Mouse (Mus musculus): ENCODE measurements around the gene Myo16. TPM values are rescaled to one million over a fixed set of nuclear protein-coding genes. Genes with fewer than 3 reads are reported as not detected.

Gene Myo16
- total RNA-seq, 1 experiment from 2014 or later = not detected

DNA sequence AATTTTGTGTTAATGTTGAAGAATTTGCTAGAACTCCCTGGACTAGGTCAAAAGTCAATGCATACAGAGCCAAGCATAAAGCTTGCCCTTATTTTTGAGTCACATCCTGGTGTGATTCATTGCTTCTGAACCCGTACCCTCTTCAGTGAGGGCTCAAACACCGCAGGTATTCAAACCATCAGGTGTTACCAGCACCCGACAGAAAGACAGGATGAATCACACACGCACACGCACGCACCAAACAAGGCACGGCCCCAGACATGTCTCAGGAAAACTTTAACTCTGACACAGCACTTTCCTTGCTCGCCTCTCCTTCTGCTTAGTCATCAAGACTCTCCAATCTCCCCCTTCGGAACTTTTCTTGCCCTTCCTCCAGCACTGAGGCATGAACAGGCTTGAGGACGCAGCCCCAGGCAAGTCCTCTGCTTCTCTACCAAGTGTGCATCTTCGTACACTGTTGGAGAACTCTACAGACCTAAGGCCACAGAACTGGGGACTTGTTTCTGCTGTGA, 435.8 kb downstream of the Myo16 start:
- peak; percentile 52; the same call in 1 of the 2 replicates for ATAC-seq (replicated peaks; ENCODE audit: low read depth, poor library complexity, severe bottlenecking)

DNA sequence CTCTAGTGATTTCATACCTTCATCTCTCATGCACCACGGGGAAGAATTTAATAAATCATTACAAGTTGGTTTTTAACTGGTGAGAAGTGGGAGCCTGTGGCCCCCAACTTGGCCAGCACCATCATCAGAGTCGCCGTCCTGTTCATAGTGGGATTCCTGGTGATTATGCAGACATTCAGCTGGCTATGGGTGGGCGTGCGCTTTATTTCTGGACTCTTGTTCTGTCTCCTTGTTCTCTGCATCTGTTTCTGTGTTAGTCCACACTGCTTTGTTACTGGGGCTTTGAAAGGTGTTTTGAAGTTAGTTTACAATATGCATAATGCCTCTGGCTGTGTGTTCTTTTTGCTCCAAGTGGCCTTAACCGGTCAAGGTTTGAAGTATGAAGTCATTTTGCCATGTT, 439.2 kb downstream of the Myo16 start:
- ATAC-seq (replicated peaks; ENCODE audit: low read depth, poor library complexity, severe bottlenecking) = no peak

DNA sequence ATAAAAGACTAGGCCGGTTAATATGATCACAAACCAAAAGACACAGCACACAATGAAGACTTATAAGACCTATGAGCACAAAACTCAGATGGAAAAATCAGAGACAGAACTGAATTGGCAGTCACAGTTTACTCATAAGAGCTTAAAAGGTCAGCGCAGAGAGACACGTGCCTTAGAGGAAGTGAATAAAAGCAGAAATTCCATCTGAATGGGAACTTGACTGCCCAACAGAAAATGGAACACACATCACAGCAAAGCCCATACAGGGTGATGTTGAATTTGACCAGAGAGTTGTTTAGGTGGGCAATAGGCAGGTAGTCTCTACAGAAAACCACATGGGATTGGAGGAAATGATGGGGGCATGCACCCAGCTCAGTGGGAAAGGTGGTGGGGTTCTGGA, 442.6 kb downstream of the Myo16 start:
- ATAC-seq (replicated peaks; ENCODE audit: low read depth, poor library complexity, severe bottlenecking) = no peak

DNA sequence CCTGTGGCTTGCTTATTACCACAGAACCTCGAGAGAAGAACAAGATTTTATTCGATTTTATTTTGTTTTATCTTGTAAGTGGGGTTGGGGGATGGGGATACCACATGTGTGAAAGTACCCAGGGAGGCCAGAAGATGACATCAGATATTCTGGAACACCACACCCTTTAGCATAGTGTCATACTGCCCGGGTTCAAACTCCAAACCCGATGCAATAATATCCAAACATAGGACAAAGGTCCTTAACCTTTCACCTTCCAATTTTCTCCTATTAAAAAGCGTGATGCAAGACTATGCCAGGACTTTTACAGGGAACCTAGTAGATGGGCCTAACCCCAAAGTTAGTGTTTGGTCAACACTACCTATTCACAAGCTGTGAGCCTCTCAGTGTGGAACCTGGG, 443.9 kb downstream of the Myo16 start:
- no peak for ATAC-seq (replicated peaks; ENCODE audit: low read depth, poor library complexity, severe bottlenecking)

DNA sequence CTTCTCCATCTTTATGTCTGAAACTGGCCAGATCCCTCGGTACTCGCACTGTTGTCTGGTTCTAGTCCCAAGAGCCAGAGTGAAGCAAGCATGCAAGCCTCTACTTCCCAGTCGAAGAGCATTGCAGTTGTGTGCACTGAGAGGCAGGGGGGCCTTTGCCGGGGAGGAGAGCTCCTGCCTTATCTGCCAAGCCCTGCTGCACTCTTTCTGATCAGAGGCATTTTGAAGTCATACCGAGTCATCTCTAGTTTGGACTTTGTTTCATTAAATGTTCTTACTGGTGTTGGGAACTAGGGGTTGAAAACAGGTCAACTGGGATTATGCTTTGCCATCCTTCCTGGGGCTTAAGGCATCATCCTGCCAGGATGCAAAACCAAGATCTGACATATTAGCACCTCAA, 445.2 kb downstream of the Myo16 start:
- peak; percentile 50; the same call in 1 of the 2 replicates for ATAC-seq (replicated peaks; ENCODE audit: low read depth, poor library complexity, severe bottlenecking)

DNA sequence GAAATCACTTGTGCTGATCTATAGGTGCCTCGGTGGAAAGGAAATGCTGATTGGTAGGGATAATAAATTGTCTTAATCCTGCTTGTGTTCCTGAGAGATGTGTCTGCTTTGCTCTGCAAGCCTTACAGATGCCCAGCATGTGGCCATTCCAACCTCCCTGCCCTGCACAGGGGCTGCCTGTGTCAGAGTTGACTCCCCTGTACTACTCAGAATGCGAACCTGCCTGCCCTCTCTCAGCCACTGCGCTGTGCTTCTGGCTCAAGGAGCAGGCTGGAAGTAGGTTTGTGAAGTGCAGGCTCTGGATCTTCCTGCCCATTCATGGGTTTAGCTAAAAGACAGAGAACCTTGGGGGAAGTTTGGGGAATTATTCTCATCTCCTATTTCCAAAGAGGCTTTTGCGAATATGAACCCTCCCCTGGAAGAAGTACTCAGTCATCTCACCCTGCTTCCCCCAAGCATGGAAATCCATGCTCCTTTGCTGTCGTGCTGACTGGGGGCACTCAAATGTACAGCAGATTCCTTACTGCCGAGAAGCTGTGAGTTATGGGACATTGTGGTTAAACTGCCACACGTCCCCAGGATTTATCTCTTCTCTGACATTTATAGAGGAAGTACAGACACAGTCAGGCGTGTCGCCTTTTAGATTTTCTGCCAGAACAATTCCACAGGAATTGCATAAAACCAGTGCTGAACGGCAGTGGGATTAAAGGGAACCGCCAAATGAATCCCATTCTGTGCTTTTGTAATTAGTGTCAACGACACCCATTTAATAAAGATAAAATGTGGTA, 452.5 kb downstream of the Myo16 start:
- peak; percentile 97 for ATAC-seq (replicated peaks; ENCODE audit: low read depth, poor library complexity, severe bottlenecking)

DNA sequence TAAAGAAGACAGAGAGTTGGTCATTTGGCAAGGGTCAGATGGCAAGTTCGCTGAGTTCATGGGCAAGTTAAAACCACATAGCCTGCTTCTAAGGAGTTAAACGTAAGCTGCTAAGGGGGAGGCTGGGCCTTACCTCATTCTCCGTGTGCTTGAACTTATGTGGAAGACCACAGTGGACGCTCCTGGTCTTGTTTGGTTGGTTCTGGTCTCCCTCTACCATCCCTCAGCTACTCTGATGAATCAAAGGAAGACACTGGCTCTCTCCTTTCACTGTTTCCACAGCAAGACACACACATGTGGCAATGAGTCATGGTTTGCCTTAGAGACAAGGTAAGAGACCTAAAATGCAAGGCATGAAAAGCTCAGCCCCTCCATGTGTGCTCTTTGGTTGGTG, 453.1 kb downstream of the Myo16 start:
- peak; percentile 46 for ATAC-seq (replicated peaks; ENCODE audit: low read depth, poor library complexity, severe bottlenecking)

DNA sequence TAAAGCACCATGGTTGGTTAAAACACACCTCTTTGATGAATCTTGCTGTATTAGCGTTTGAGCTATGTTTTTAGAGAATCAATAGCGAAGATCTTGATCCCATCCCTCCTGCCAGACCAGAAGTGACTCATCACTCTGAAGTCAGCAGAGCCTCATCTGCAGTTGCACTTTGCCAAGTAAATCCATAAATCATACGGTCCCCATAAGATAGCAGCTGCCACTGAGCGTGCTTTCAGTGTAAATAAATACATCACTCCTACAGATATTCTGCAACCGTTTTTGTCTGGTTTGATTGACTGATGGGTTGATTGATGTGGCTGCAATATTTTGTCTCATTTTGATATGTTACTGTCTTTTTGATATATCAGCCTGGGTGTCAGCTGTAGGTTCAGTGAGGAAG, 457.9 kb downstream of the Myo16 start:
- no peak for ATAC-seq (replicated peaks; ENCODE audit: low read depth, poor library complexity, severe bottlenecking)

DNA sequence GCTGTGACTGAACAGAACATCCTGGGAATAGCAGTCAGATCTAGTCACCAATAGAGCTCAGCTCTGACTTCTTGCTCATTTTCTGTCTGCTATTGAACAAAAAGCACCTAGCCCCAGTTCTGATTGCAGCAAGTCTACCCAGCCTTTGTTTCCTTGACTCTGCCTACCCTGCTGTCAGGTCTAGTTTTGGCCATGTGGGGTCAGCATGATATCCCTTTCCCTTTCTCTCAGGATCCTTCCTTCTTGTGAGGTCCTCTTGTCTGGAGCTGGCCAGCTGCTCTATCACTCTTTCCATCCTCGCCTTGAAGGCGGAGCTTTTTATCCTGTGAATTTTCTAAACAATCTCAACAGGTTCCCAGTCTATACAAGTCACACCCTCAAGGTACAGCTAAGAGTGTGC, 459.7 kb downstream of the Myo16 start:
- no peak for ATAC-seq (replicated peaks; ENCODE audit: low read depth, poor library complexity, severe bottlenecking)

DNA sequence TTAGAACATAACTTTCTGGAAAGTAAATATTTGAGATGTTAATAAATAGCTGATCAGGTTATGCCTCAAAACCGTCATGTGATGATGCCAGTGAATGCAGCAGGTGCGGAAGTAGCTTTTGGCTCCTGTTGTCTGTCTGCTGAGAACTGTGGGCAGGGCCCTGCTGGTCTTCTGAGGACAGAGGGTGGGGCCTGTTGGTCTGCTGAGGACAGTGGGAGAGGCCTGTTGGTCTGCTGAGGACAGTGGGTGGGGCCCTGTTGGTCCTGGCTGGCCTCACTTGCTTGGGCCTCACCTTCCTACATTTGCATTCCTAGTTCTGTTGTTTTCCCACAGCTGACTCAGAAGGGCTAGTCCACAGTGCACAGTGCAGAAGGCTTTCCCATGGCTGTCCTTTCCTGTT, 466.0 kb downstream of the Myo16 start:
- no peak for ATAC-seq (replicated peaks; ENCODE audit: low read depth, poor library complexity, severe bottlenecking)

DNA sequence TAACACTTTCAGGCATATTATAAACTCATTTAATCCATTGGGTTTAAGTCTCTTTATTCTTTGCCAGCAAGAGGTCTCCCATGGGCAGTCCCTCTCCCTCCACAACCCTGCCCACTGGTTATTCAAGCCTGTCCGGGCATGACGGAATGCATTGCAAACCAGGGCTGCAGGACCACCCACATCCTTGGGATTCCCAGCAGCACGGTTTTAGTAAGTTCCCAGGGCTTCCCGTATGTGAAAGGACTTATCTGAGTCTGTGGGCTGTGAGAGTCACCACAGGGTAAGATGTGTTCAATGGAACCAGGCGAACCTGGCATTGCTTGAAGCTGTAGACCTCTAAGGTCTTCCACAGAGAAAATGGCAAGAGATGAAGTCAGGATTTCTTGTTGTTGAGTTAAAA, 471.6 kb downstream of the Myo16 start:
- no peak for ATAC-seq (replicated peaks; ENCODE audit: low read depth, poor library complexity, severe bottlenecking)

DNA sequence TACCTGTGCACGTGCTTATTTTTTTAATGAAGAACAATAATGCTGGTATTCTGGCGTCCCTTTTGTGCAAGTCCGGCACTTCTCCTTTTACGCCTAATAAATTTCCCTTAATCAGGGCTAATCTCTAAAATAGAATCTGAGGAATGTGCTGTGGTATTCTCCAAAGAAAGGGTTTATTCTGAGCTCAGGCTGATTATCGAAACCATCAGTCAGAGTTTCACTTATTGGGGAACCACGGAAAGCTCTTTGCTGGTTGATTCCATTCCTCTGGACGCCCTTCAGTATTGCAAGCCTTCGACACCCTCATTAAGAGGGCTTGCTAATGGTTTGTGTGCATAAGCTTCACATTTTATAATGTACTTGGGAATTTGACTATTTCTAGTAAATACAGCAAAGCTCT, 475.0 kb downstream of the Myo16 start:
- no peak for ATAC-seq (replicated peaks; ENCODE audit: low read depth, poor library complexity, severe bottlenecking)

DNA sequence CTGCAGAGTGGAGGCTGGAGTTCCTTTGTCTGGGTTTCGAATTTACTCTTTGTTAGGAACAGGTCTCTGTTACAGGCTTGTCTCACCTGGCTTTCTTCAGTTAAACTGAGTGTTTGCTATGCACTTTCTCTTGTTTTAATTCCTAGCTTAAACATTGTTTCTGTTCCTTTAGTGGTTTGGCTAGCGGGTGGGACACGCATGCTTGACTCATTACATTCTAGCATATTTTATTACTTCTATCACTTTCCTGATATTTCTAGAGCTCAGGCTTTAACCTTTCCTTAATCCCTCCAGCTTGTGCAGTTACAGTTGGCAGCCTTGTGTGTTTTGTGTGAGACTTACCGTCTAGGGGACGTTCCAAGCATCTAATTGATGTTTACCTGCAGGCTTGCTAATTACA, 476.2 kb downstream of the Myo16 start:
- ATAC-seq (replicated peaks; ENCODE audit: low read depth, poor library complexity, severe bottlenecking) = no peak

DNA sequence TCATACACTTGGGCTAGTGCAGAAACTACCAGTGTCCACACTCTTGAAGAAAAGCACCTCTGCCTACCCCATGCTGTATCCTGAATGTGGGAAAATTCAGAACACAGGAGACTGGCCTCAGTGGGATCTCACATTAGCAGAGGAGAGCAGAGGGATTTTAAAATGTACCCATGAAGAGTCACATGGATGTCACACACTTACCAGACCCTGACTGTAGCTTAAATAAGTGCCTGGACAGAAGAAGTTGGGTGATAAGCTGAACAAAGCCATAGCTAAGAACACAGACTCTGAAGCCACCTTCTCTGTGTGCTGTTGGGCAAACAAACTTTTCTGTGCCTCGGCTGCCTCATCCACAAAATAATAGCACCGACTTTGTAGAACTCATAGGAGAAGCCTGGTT, 477.3 kb downstream of the Myo16 start:
- no peak for ATAC-seq (replicated peaks; ENCODE audit: low read depth, poor library complexity, severe bottlenecking)

DNA sequence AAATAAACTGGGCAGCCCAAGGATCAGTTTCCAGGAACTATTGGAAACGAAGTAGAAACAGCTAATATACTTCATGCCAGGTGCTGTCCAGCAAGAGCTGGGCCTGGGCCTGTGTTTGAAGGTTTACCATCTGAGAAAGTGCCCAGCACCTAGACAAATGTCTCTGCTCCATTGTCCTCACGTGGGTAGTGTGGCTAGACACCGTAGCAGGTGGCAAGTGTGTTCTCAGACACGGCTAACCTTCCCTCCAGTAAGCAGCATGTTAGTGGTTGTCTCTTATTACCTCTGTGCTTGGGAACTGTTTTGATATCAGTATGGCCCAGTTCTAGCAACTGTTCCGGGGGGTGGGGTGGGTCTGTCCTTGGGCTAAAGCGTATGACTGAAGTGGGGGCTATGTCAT, 478.9 kb downstream of the Myo16 start:
- ATAC-seq (replicated peaks; ENCODE audit: low read depth, poor library complexity, severe bottlenecking) = no peak

DNA sequence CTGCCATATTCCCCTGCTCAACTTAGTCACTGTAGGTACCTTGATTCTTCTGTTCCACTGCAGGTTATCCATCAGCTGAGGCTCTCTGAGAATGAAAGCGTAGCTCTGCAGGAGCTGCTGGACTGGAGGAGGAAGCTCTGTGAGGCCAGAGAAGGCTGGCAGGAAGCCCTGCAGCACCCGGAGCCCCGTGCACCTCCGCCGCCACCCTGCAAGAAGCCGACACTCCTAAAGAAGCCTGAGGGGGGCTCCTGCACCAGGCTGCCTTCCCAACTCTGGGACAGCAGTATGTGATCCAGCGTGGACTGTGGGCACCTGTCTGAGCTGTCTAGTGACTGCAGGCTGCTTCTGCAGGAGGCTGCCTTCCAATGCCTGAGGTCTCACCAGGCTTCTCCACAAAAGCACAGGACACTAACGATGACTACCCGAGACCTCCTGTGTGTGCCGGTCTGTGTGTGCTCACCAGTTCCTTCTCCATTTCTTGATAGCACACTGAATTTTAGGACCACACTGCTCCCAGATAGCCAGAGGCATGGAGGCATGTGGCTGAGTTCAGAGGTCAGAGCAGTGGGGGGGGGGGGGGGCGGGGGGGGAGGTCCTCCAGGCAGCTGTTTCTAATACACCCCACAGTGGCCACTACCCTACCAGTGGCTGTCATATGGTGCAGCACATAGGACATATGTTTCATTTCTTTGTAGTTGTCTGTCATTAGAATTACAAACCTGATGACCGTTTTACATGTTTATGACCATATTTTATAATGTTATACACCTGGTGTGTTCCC, 479.8 kb downstream of the Myo16 start:
- peak; percentile 78 for ATAC-seq (replicated peaks; ENCODE audit: low read depth, poor library complexity, severe bottlenecking)

DNA sequence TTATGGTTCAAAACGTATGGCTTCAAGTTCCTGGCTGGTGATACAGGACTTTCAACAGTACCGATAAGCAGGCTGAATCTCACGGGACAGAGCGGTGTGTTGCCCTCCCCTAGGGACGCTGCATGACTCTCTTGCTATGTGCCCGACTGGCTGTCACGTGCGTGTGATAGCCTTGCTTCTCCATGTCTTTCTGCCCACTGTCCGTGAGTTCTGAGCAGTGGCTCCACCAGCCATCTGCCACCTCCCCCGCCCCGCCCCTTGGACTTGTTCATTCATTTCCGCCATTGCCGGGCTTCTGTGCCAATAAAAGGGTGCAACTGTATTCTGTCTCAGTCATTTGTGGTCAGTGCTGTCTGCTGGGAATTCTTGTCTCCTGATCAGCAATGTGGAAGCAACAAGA, 480.7 kb downstream of the Myo16 start:
- peak; percentile 17 for ATAC-seq (replicated peaks; ENCODE audit: low read depth, poor library complexity, severe bottlenecking)

DNA sequence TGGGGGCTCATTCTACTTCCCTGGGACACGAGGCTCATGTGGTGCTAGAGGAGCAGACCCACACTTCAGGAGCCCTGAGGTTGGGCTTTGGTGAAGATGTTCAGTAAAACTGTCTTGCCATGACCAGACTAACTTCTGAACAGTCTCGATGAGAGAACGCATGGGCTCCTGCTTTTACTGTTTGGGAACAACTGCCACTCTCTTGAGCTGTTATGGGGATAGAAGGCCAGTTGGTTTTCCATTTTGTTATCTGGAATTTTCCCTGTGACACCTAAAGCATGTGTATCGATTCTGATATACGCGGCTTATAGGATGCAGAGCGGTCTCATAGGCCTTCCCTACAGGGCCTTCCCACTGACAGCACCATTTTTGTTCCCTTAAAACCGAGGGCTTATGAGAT, 485.2 kb downstream of the Myo16 start:
- ATAC-seq (replicated peaks; ENCODE audit: low read depth, poor library complexity, severe bottlenecking) = no peak

DNA sequence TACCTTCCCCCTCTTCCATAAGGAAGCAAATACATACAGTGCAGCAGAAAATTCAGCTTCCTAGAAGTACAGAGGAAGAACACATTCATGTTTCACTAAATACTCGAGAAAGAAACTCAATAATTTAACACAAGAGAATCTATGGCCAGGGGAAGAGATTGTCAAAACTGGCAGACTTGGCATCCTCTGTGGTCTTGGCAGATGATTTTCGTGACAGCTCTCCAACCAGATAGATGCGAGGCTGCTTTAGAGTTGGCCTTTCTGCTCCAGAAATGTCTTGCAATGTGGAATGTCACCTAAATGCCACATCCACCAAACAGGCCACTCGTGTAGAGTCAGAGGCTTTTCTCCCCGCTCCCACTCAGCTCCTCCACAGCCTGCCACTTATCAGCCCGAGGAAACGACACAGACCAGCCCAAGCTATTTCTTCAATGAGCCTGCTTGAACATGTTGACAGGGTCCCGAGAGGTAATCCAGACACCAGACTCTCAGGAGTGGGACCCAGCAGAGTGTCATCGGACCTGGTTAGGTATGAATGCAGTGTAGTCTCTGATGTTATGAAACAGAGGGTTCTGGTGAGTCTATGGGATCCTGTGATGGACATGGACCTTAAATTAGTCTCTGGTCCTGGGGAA, 486.6 kb downstream of the Myo16 start:
- no peak for ATAC-seq (replicated peaks; ENCODE audit: low read depth, poor library complexity, severe bottlenecking)

DNA sequence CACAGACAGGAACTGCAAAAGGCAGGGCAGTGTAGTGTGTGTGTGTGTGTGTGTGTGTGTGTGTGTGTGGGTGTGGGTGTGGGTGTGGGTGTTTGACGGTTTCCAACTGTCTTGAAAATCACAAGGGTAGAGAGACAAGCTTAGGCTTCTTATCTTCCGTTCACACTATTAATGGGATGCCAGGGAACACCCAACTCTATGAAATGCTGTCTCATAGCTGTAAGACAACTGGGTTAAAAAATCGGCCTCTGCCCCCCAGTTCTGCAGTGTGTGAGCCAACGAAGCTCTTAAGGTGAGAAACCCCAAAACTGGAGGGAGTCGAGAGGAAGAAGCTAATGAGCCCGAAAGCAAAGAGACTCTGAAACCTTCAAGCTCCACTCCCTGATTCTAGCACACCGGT, 487.1 kb downstream of the Myo16 start:
- peak; percentile 65 for ATAC-seq (replicated peaks; ENCODE audit: low read depth, poor library complexity, severe bottlenecking)

DNA sequence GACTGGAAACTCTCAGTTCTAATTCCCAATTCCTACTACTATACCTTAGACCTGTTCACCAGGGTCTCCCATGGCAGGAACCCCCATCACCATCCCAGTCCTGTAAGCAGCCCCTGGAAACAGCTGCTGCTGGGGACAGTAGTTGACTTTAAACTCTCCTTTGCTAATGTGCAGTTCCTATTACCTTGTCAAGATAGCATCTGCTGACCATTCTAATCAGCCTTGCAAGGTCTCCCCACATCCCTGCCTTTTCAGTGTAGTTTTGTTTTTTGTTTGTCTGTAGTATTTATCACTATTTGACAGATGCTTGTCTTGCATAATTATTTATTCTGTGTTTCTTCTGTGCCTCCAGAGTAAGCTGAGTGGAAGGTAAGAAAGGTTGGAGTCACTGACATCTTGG, 487.6 kb downstream of the Myo16 start:
- ATAC-seq (replicated peaks; ENCODE audit: low read depth, poor library complexity, severe bottlenecking) = no peak
